Mouse (Mus musculus): ENCODE measurements around the gene Foxr1. TPM values are rescaled to one million over a fixed set of nuclear protein-coding genes. Genes with fewer than 3 reads are reported as not detected.
A peak's percentile ranks its signal among the peaks of the same experiment; 100 is the strongest.

Gene Foxr1
- polyA plus RNA-seq, 1 experiment from 2014 or later = not detected

- Histone ChIP-seq H3K27ac (no peak overlapping the region), H3K4me3 (replicated peaks; ENCODE audit: low read length) (peak overlapping the region; percentile 72), H3K36me3 (replicated peaks; ENCODE audit: control insufficient read depth, insufficient read depth) (no peaks in the 10 kb centered on the region), H3K4me2 (replicated peaks) (peak overlapping the region; percentile 96), H3K4me1 (replicated peaks; ENCODE audit: control insufficient read depth, insufficient read depth, low read length) (peaks cover 79% of the 10 kb centered on the region), H3K9me3 (ENCODE audit: control insufficient read depth, low read length) (no peaks in the 10 kb centered on the region), H3K9ac (peak overlapping the region; percentile 95), H3K27me3 (ENCODE audit: control insufficient read depth, insufficient read depth, low read length) (no peaks in the 10 kb centered on the region)
- 29% methylated on average over 14 of the region's 14 CpGs for WGBS
- ATAC-seq (ENCODE audit: low FRiP score) (no peak), DNase-seq (ENCODE audit: low spot score) (no peak)
These were observed 44.7 kb upstream of the Foxr1 start for GRCm38 (mm10) chr9:44485516-44486161.

- no peaks in the 10 kb centered on the region for H3K9me3 ChIP-seq (ENCODE audit: control insufficient read depth, low read length)
- H3K27me3 ChIP-seq (ENCODE audit: control insufficient read depth, insufficient read depth, low read length) = no peaks in the 10 kb centered on the region
- WGBS = 36% methylated on average over 6 of the region's 6 CpGs
- ATAC-seq (ENCODE audit: low FRiP score) (no peak), DNase-seq (ENCODE audit: low spot score) (no peak)
- H3K4me1 ChIP-seq (replicated peaks; ENCODE audit: control insufficient read depth, insufficient read depth, low read length) = peaks cover 76% of the 10 kb centered on the region
- no peak overlapping the region for H3K27ac ChIP-seq
- H3K36me3 ChIP-seq (replicated peaks; ENCODE audit: control insufficient read depth, insufficient read depth) = no peaks in the 10 kb centered on the region
- peak overlapping the region; percentile 96 for H3K4me2 ChIP-seq (replicated peaks)
- H3K4me3 ChIP-seq (replicated peaks; ENCODE audit: low read length) = peak overlapping the region; percentile 72
- H3K9ac ChIP-seq = peak overlapping the region; percentile 95
These were observed 44.2 kb upstream of the Foxr1 start for GRCm38 (mm10) chr9:44485105-44485515.

- Histone ChIP-seq H3K36me3 (replicated peaks; ENCODE audit: control insufficient read depth, insufficient read depth) (no peaks in the 10 kb centered on the region), H3K4me3 (replicated peaks; ENCODE audit: low read length) (peak overlapping the region; percentile 72), H3K4me1 (replicated peaks; ENCODE audit: control insufficient read depth, insufficient read depth, low read length) (peaks cover 74% of the 10 kb centered on the region), H3K27ac (no peak overlapping the region), H3K27me3 (ENCODE audit: control insufficient read depth, insufficient read depth, low read length) (no peaks in the 10 kb centered on the region), H3K4me2 (replicated peaks) (peak overlapping the region; percentile 96), H3K9me3 (ENCODE audit: control insufficient read depth, low read length) (no peaks in the 10 kb centered on the region), H3K9ac (peak overlapping the region; percentile 95)
- no peak for DNase-seq (ENCODE audit: low spot score)
- no peak for ATAC-seq (ENCODE audit: low FRiP score)
- WGBS = 31% methylated on average over 7 of the region's 7 CpGs
These were observed 43.6 kb upstream of the Foxr1 start for GRCm38 (mm10) chr9:44484311-44485104.

GRCm38 (mm10) chr9:44483510-44484044 lies 42.6 kb upstream of the Foxr1 start:
- DNase-seq (ENCODE audit: low spot score) = peak; percentile 68
- Histone ChIP-seq H3K4me2 (replicated peaks) (peak overlapping the region; percentile 96), H3K9me3 (ENCODE audit: control insufficient read depth, low read length) (no peaks in the 10 kb centered on the region), H3K27me3 (ENCODE audit: control insufficient read depth, insufficient read depth, low read length) (no peaks in the 10 kb centered on the region), H3K4me3 (replicated peaks; ENCODE audit: low read length) (peak overlapping the region; percentile 72), H3K36me3 (replicated peaks; ENCODE audit: control insufficient read depth, insufficient read depth) (no peaks in the 10 kb centered on the region), H3K4me1 (replicated peaks; ENCODE audit: control insufficient read depth, insufficient read depth, low read length) (peaks cover 65% of the 10 kb centered on the region), H3K27ac (peak overlapping the region; percentile 94), H3K9ac (peak overlapping the region; percentile 95)
- ATAC-seq (ENCODE audit: low FRiP score) = no peak; the same call in 1 of the 2 replicates
- under 1% methylated on average over 12 of the region's 12 CpGs for WGBS

GRCm38 (mm10) chr9:44483041-44483509 lies 42.1 kb upstream of the Foxr1 start:
- peak overlapping the region; percentile 96 for H3K4me2 ChIP-seq (replicated peaks)
- WGBS = under 1% methylated on average over 37 of the region's 39 CpGs
- H3K27ac ChIP-seq = peak overlapping the region; percentile 94
- H3K36me3 ChIP-seq (replicated peaks; ENCODE audit: control insufficient read depth, insufficient read depth) = no peaks in the 10 kb centered on the region
- no peak for ATAC-seq (ENCODE audit: low FRiP score)
- no peaks in the 10 kb centered on the region for H3K9me3 ChIP-seq (ENCODE audit: control insufficient read depth, low read length)
- DNase-seq (ENCODE audit: low spot score) = no peak
- no peaks in the 10 kb centered on the region for H3K27me3 ChIP-seq (ENCODE audit: control insufficient read depth, insufficient read depth, low read length)
- H3K9ac ChIP-seq = peak overlapping the region; percentile 95
- H3K4me3 ChIP-seq (replicated peaks; ENCODE audit: low read length) = peak overlapping the region; percentile 72
- peaks cover 60% of the 10 kb centered on the region for H3K4me1 ChIP-seq (replicated peaks; ENCODE audit: control insufficient read depth, insufficient read depth, low read length)

GRCm38 (mm10) chr9:44482552-44482951 lies 41.6 kb upstream of the Foxr1 start, which contains the start of gene Bcl9l:
Gene Bcl9l (plus strand): TSS chr9:44482825.
- H3K9ac ChIP-seq = peak within 1 kb of the TSS; percentile 95
- DNase-seq (ENCODE audit: low spot score) (peak; percentile 88), ATAC-seq (ENCODE audit: low FRiP score) (peak; percentile 71)
- H3K9me3 ChIP-seq (ENCODE audit: control insufficient read depth, low read length) = no peaks in the 10 kb centered on the region
- peak within 1 kb of the TSS; percentile 96 for H3K4me2 ChIP-seq (replicated peaks)
- H3K4me3 ChIP-seq (replicated peaks; ENCODE audit: low read length) = peak within 1 kb of the TSS; percentile 72
- no peaks in the 10 kb centered on the region for H3K36me3 ChIP-seq (replicated peaks; ENCODE audit: control insufficient read depth, insufficient read depth)
- H3K27me3 ChIP-seq (ENCODE audit: control insufficient read depth, insufficient read depth, low read length) = no peaks in the 10 kb centered on the region
- peaks cover 60% of the 10 kb centered on the region for H3K4me1 ChIP-seq (replicated peaks; ENCODE audit: control insufficient read depth, insufficient read depth, low read length)
- under 1% methylated on average over 30 of the region's 31 CpGs for WGBS
- peak within 1 kb of the TSS; percentile 94 for H3K27ac ChIP-seq

GRCm38 (mm10) chr9:44482112-44482511 lies 41.2 kb upstream of the Foxr1 start:
- peak overlapping the region; percentile 96 for H3K4me2 ChIP-seq (replicated peaks)
- H3K4me1 ChIP-seq (replicated peaks; ENCODE audit: control insufficient read depth, insufficient read depth, low read length) = peaks cover 60% of the 10 kb centered on the region
- H3K9me3 ChIP-seq (ENCODE audit: control insufficient read depth, low read length) = no peaks in the 10 kb centered on the region
- DNase-seq (ENCODE audit: low spot score) (no peak), ATAC-seq (ENCODE audit: low FRiP score) (no peak)
- H3K4me3 ChIP-seq (replicated peaks; ENCODE audit: low read length) = peak overlapping the region; percentile 72
- H3K9ac ChIP-seq = peak overlapping the region; percentile 95
- WGBS = 16% methylated on average over 3 of the region's 3 CpGs
- no peaks in the 10 kb centered on the region for H3K36me3 ChIP-seq (replicated peaks; ENCODE audit: control insufficient read depth, insufficient read depth)
- H3K27me3 ChIP-seq (ENCODE audit: control insufficient read depth, insufficient read depth, low read length) = no peaks in the 10 kb centered on the region
- peak overlapping the region; percentile 94 for H3K27ac ChIP-seq

GRCm38 (mm10) chr9:44479628-44480428 lies 38.9 kb upstream of the Foxr1 start:
- H3K36me3 ChIP-seq (replicated peaks; ENCODE audit: control insufficient read depth, insufficient read depth) = no peaks in the 10 kb centered on the region
- H3K4me2 ChIP-seq (replicated peaks) = peak overlapping the region; percentile 78
- DNase-seq (ENCODE audit: low spot score) = peak; percentile 89
- H3K27me3 ChIP-seq (ENCODE audit: control insufficient read depth, insufficient read depth, low read length) = no peaks in the 10 kb centered on the region
- under 1% methylated on average over 26 of the region's 26 CpGs for WGBS
- ATAC-seq (ENCODE audit: low FRiP score) = peak; percentile 59
- peaks cover 37% of the 10 kb centered on the region for H3K4me1 ChIP-seq (replicated peaks; ENCODE audit: control insufficient read depth, insufficient read depth, low read length)
- H3K9me3 ChIP-seq (ENCODE audit: control insufficient read depth, low read length) = no peaks in the 10 kb centered on the region
- H3K4me3 ChIP-seq (replicated peaks; ENCODE audit: low read length) = peak overlapping the region; percentile 56
- H3K27ac ChIP-seq = peak overlapping the region; percentile 98
- H3K9ac ChIP-seq = peak overlapping the region; percentile 81
